Mouse (Mus musculus) forebrain, embryonic 13.5 days (tissue): Measurements from ENCODE around the gene Mndal. TPM values are rescaled to one million over a fixed set of nuclear protein-coding genes. Genes with fewer than 3 reads are reported as not detected.
"Not testable (repeated sequence)": the region's sequence is repeated elsewhere in the genome, so short reads cannot be mapped to it uniquely, and the experiment has no call there.

ENCODE experiments used
- ATAC-seq: fragments of 200-750 bp; cut with Nextera tagmentation; 2 replicates; pipeline ENCODE4 v1.8.0; 2017
- H3K27ac ChIP-seq: fragments of 300-500 bp; sonication (generic); 2 replicates; pipeline ENCODE4 v1.5.1; 2015; ENCODE audit warnings: inconsistent platforms, mild to moderate bottlenecking, moderate library complexity
- H3K27me3 ChIP-seq: fragments of 300-500 bp; sonication (generic); 2 replicates; pipeline ENCODE4 v1.6.1; 2015; ENCODE audit warnings: mild to moderate bottlenecking, inconsistent platforms
- H3K36me3 ChIP-seq: fragments of 300-500 bp; sonication (generic); 2 replicates; pipeline ENCODE4 v1.6.1; 2015; ENCODE audit warnings: mild to moderate bottlenecking, inconsistent platforms; ENCODE audit not compliant: poor library complexity, severe bottlenecking
- H3K4me1 ChIP-seq: fragments of 300-500 bp; sonication (generic); 2 replicates; pipeline ENCODE4 v1.6.1; 2015; ENCODE audit warnings: inconsistent platforms
- H3K4me2 ChIP-seq: fragments of 300-500 bp; sonication (generic); 2 replicates; pipeline ENCODE4 v1.6.1; 2015; ENCODE audit warnings: inconsistent platforms, mild to moderate bottlenecking, moderate library complexity
- H3K4me3 ChIP-seq: fragments of 300-500 bp; sonication (generic); 2 replicates; pipeline ENCODE4 v1.5.1; 2015; ENCODE audit warnings: mild to moderate bottlenecking, inconsistent platforms
- H3K9ac ChIP-seq: fragments of 300-500 bp; sonication (generic); 2 replicates; pipeline ENCODE4 v1.6.1; 2015; ENCODE audit warnings: mild to moderate bottlenecking, inconsistent platforms
- H3K9me3 ChIP-seq: fragments of 300-500 bp; sonication (generic); replicated peaks from 2 replicates; pipeline ENCODE4 v1.6.1; 2016; ENCODE audit warnings: inconsistent platforms
- WGBS: fragments of 180-500 bp; shearing (Covaris S2); methylation state at CpG from one replicate; pipeline ENCODE4 v1.1.7; 2015; 5-methylcytosine and 5-hydroxymethylcytosine counted together
- polyA plus RNA-seq: library from polyadenylated mRNA; unstranded; fragments of >200 nt; fragmentation: Nextera tagmentation; extraction: Ambion mirVana; gene quantifications from 2 replicates; pipeline ENCODE4 v1.2.1, GENCODE M21; 2015

Mndal gene
- polyA plus RNA-seq, 1 experiment from 2014 or later: 0.90 TPM

- ATAC-seq: peak; percentile 66; the same call in 1 of the 2 replicates
- H3K4me1 ChIP-seq, H3K27me3 ChIP-seq, H3K4me2 ChIP-seq, H3K4me3 ChIP-seq, H3K9ac ChIP-seq, H3K36me3 ChIP-seq, H3K9me3 ChIP-seq, H3K27ac ChIP-seq: not testable (repeated sequence)
- 63% methylated on average over 2 of the region's 2 CpGs for WGBS
These were observed 139.5 kb downstream of the Mndal start for GRCm38 (mm10) chr1:173802689-173803281.

GRCm38 (mm10) chr1:173802207-173802606, 140.1 kb downstream of the Mndal start:
- not testable (repeated sequence) for H3K4me3 ChIP-seq, H3K9ac ChIP-seq, H3K4me1 ChIP-seq, ATAC-seq, H3K27ac ChIP-seq, H3K4me2 ChIP-seq, H3K36me3 ChIP-seq, H3K9me3 ChIP-seq, H3K27me3 ChIP-seq
- 75% methylated on average over 3 of the region's 3 CpGs for WGBS

- not testable (repeated sequence) for H3K27me3 ChIP-seq, ATAC-seq, H3K4me2 ChIP-seq, H3K27ac ChIP-seq, H3K36me3 ChIP-seq, H3K9ac ChIP-seq, H3K9me3 ChIP-seq, H3K4me1 ChIP-seq, H3K4me3 ChIP-seq
- 86% methylated on average over 2 of the region's 2 CpGs for WGBS
These were observed 140.5 kb downstream of the Mndal start for GRCm38 (mm10) chr1:173801791-173802190.

Other genes starting within 250 kb of the Mndal start
- 0.15 and 0.19 TPM in 2 replicates for gene Ifi207, start 200.7 kb downstream of the Mndal start, polyA plus RNA-seq
- gene Ifi204, start 175.5 kb downstream of the Mndal start, polyA plus RNA-seq: 0.28 and 0.37 TPM in 2 replicates
- 0.12 and 0.15 TPM in 2 replicates for gene Ifi211, start 29.4 kb downstream of the Mndal start, polyA plus RNA-seq
- gene Ifi203, start 181 bp upstream of the Mndal start, polyA plus RNA-seq: 0.78 and 1.7 TPM in 2 replicates
- gene Ifi202b, start 40.3 kb upstream of the Mndal start, polyA plus RNA-seq: not detected in 2 replicates
- not detected in 2 replicates for gene Ifi205, start 89.3 kb upstream of the Mndal start, polyA plus RNA-seq
- not detected in 2 replicates for gene Olfr433, start 98.2 kb upstream of the Mndal start, polyA plus RNA-seq
- gene Olfr432, start 106.7 kb upstream of the Mndal start, polyA plus RNA-seq: not detected in 2 replicates
- not detected in 2 replicates for gene Olfr430, start 124.1 kb upstream of the Mndal start, polyA plus RNA-seq
- gene Olfr429, start 141.8 kb upstream of the Mndal start, polyA plus RNA-seq: not detected in 2 replicates
- gene Olfr427, start 154.4 kb upstream of the Mndal start, polyA plus RNA-seq: not detected in 2 replicates
- gene Olfr231, start 178.7 kb upstream of the Mndal start, polyA plus RNA-seq: not detected in 2 replicates
- not detected in 2 replicates for gene Olfr424, start 189.0 kb upstream of the Mndal start, polyA plus RNA-seq
- 0.04 TPM in 1 of 2 replicates, not detected in the other for gene Olfr420, start 213.1 kb upstream of the Mndal start, polyA plus RNA-seq
- 0.13 and 0.21 TPM in 2 replicates for gene Spta1, start 230.3 kb upstream of the Mndal start, polyA plus RNA-seq